Mouse (Mus musculus): ENCODE results near the gene Pde4c. TPM values are rescaled to one million over a fixed set of nuclear protein-coding genes. Genes with fewer than 3 reads are reported as not detected.

The Pde4c gene
- total and polyA plus RNA-seq, 3 experiments = 0.65 to 3.0 TPM; not detected in 1

- TF ChIP-seq POLR2A (IDR thresholded peaks at IDR 0.05; ENCODE audit: control insufficient read depth in 1 of 2, insufficient read depth in 1 of 2, low read depth in 1 of 2, low read length in 2 of 2, poor library complexity in 1 of 2) (no peak), MYB (IDR thresholded peaks at IDR 0.05; ENCODE audit: low read depth, low read length) (no peak), MAFK (IDR thresholded peaks at IDR 0.05; ENCODE audit: borderline replicate concordance, low read depth, low read length) (no peak), MXI1 (IDR thresholded peaks at IDR 0.05; ENCODE audit: low read depth, low read length) (no peak), ZNF384 (IDR thresholded peaks at IDR 0.05; ENCODE audit: low read depth, low read length) (no peak), POLR2AphosphoS5 (IDR thresholded peaks at IDR 0.05; ENCODE audit: borderline replicate concordance, low read depth, low read length) (no peak), ZC3H11A (IDR thresholded peaks at IDR 0.05; ENCODE audit: low read depth, low read length) (no peak), JUND (IDR thresholded peaks at IDR 0.05; ENCODE audit: low read depth, low read length) (no peak), ZMIZ1 (IDR thresholded peaks at IDR 0.05; ENCODE audit: low read depth, low read length) (no peak), TCF12 (IDR thresholded peaks at IDR 0.05; ENCODE audit: low read depth, low read length) (no peak), BHLHE40 (IDR thresholded peaks at IDR 0.05; ENCODE audit: borderline replicate concordance, low read depth, low read length) (no peak), EP300 (IDR thresholded peaks at IDR 0.05; ENCODE audit: low read depth in 1 of 2, low read length in 2 of 2) (no peak), SMC3 (IDR thresholded peaks at IDR 0.05; ENCODE audit: low read depth, low read length) (no peak), ETS1 (IDR thresholded peaks at IDR 0.05; ENCODE audit: low read depth, low read length) (no peak), RAD21 (IDR thresholded peaks at IDR 0.05; ENCODE audit: low read depth, low read length) (no peak), POLR2AphosphoS2 (IDR thresholded peaks at IDR 0.05; ENCODE audit: low read length) (no peak), TAL1 (IDR thresholded peaks at IDR 0.05; ENCODE audit: low read length) (no peak), CHD2 (IDR thresholded peaks at IDR 0.05; ENCODE audit: low read length) (no peak), E2F4 (IDR thresholded peaks at IDR 0.05; ENCODE audit: borderline replicate concordance, low read depth, low read length) (no peak), SIN3A (IDR thresholded peaks at IDR 0.05; ENCODE audit: low read length) (no peak)
- DNase-seq (ENCODE audit: low read depth, low spot score) = no peak
- H3K27ac ChIP-seq (ENCODE audit: control insufficient read depth, low read depth, low read length) = no peak overlapping the region
- H3K27me3 ChIP-seq (ENCODE audit: control insufficient read depth in 1 of 2, insufficient read depth in 2 of 2, low read length in 2 of 2) = no peaks in the 10 kb centered on the region; a peak in 3 of 4 replicates
- H3K36me3 ChIP-seq (ENCODE audit: control insufficient read depth in 1 of 2, insufficient read depth in 2 of 2, low read length in 2 of 2) = no peaks in the 10 kb centered on the region
- H3K79me2 ChIP-seq (ENCODE audit: control insufficient read depth, insufficient read depth, low read length, poor library complexity) = no peaks in the 10 kb centered on the region
- no peak overlapping the region for H3K4me3 ChIP-seq (ENCODE audit: control insufficient read depth in 1 of 2, insufficient read depth in 1 of 2, low read depth in 2 of 2, low read length in 2 of 2)
- no peak overlapping the region for H3K9ac ChIP-seq (ENCODE audit: control insufficient read depth, low read depth, low read length, poor library complexity, severe bottlenecking)
- peaks cover 0 to 4% of the 10 kb centered on the region in 2 experiments; a peak in 2 of 4 replicates for H3K4me1 ChIP-seq (ENCODE audit: control insufficient read depth in 1 of 2, insufficient read depth in 2 of 2, low read length in 2 of 2)
- no peaks in the 10 kb centered on the region for H3K9me3 ChIP-seq (replicated peaks; ENCODE audit: insufficient read depth, low read length)
Measured at GRCm38 (mm10) chr8:70725792-70726447, 2.4 kb downstream of the Pde4c start.

- peaks cover 0 to 5% of the 10 kb centered on the region in 2 experiments; a peak in 2 of 4 replicates for H3K4me1 ChIP-seq (ENCODE audit: control insufficient read depth in 1 of 2, insufficient read depth in 2 of 2, low read length in 2 of 2)
- no peaks in the 10 kb centered on the region; a peak in 3 of 4 replicates for H3K27me3 ChIP-seq (ENCODE audit: control insufficient read depth in 1 of 2, insufficient read depth in 2 of 2, low read length in 2 of 2)
- DNase-seq (ENCODE audit: low read depth, low spot score) = no peak
- no peaks in the 10 kb centered on the region for H3K9me3 ChIP-seq (replicated peaks; ENCODE audit: insufficient read depth, low read length)
- no peak for TF ChIP-seq ZC3H11A (IDR thresholded peaks at IDR 0.05; ENCODE audit: low read depth, low read length)
- TF ChIP-seq ZMIZ1 (IDR thresholded peaks at IDR 0.05; ENCODE audit: low read depth, low read length) = no peak
- H3K79me2 ChIP-seq (ENCODE audit: control insufficient read depth, insufficient read depth, low read length, poor library complexity) = no peaks in the 10 kb centered on the region
- no peak overlapping the region for H3K4me3 ChIP-seq (ENCODE audit: control insufficient read depth in 1 of 2, insufficient read depth in 1 of 2, low read depth in 2 of 2, low read length in 2 of 2)
- no peak overlapping the region for H3K27ac ChIP-seq (ENCODE audit: control insufficient read depth, low read depth, low read length)
- no peak overlapping the region for H3K9ac ChIP-seq (ENCODE audit: control insufficient read depth, low read depth, low read length, poor library complexity, severe bottlenecking)
- H3K36me3 ChIP-seq (ENCODE audit: control insufficient read depth in 1 of 2, insufficient read depth in 2 of 2, low read length in 2 of 2) = no peaks in the 10 kb centered on the region
Measured at GRCm38 (mm10) chr8:70726721-70727120, 3.2 kb downstream of the Pde4c start.
